Mouse (Mus musculus) liver, embryonic 18 days (tissue): ENCODE measurements around the gene Gm21637. TPM values are rescaled to one million over a fixed set of nuclear protein-coding genes. Genes with fewer than 3 reads are reported as not detected.

Source experiments
- polyA plus RNA-seq: library from polyadenylated mRNA; depleted of rRNA; stranded (reverse); fragments of >200 nt; gene quantifications from 2 replicates; pipeline ENCODE4 v1.2.3, GENCODE M21; 2012; rRNA removed

The Gm21637 gene
- polyA plus RNA-seq: not detected in 2 replicates

DNA sequence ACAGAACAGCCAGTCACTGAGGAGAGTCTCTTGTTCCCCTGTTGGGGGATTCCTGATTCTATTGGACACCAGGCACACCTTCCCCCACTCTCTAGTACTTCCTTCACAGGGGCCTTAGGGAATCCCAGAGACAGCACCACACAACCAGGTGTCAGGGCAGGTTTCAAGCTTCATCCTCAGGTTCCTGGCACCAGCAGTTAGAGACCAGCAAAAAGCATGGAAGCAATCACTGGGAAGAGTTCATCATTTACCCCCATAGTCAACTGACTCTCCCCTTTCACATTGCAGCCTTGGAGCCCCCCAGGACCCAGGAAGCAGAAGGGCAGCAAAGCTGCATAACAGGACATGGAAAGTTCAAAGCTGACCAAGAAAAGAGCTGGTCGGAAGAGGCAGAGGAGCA is at the start of gene Gm21637:
Gm21637 (plus strand) TSS at position 301 of the 400 bp plus-strand sequence.

Other genes with a start within 250 kb of the Gm21637 start
- not detected in 2 replicates for gene Btbd35f25, start 244.9 kb upstream of the Gm21637 start, polyA plus RNA-seq
- gene Btbd35f22, start 85.8 kb downstream of the Gm21637 start, polyA plus RNA-seq: not detected in 2 replicates